Mouse (Mus musculus): ENCODE data around the gene Chac1. TPM values are rescaled to one million over a fixed set of nuclear protein-coding genes. Genes with fewer than 3 reads are reported as not detected.

The Chac1 gene
- polyA plus RNA-seq, 1 experiment from 2014 or later, result 1.8 TPM

GRCm38 (mm10) chr2:119344537-119345138, 6.4 kb upstream of the Chac1 start:
- no peak overlapping the region for H3K4me3 ChIP-seq (ENCODE audit: low read depth, low read length)
- H3K27me3 ChIP-seq (replicated peaks; ENCODE audit: insufficient read depth, low read length), result no peaks in the 10 kb centered on the region
- H3K27ac ChIP-seq (ENCODE audit: low read length), result no peak overlapping the region
- WGBS, result 25% methylated on average over 6 of the region's 6 CpGs
- no peaks in the 10 kb centered on the region for H3K4me1 ChIP-seq (ENCODE audit: insufficient read depth, low read depth, low read length)
- no peaks in the 10 kb centered on the region for H3K36me3 ChIP-seq (ENCODE audit: insufficient read depth, low read length)
- TF ChIP-seq CTCF (IDR thresholded peaks at IDR 0.05), result no peak
- no peak for TF ChIP-seq EP300 (IDR thresholded peaks at IDR 0.05)
- no peaks in the 10 kb centered on the region for H3K9me3 ChIP-seq (ENCODE audit: low read length)
- DNase-seq (ENCODE audit: low spot score), result no peak
- H3K4me2 ChIP-seq (replicated peaks; ENCODE audit: low read depth, low read length), result no peak overlapping the region
- no peak for ATAC-seq
- H3K9ac ChIP-seq (replicated peaks; ENCODE audit: low read depth), result no peak overlapping the region

GRCm38 (mm10) chr2:119353707-119354106, 2.7 kb downstream of the Chac1 start:
- TF ChIP-seq CTCF (IDR thresholded peaks at IDR 0.05) (no peak), EP300 (IDR thresholded peaks at IDR 0.05) (no peak)
- DNase-seq (ENCODE audit: low spot score) (no peak), ATAC-seq (no peak)
- Histone ChIP-seq H3K9ac (replicated peaks; ENCODE audit: low read depth) (no peak overlapping the region), H3K4me1 (ENCODE audit: insufficient read depth, low read depth, low read length) (no peaks in the 10 kb centered on the region), H3K4me3 (ENCODE audit: low read depth, low read length) (no peak overlapping the region), H3K4me2 (replicated peaks; ENCODE audit: low read depth, low read length) (no peak overlapping the region), H3K27me3 (replicated peaks; ENCODE audit: insufficient read depth, low read length) (no peaks in the 10 kb centered on the region), H3K9me3 (ENCODE audit: low read length) (no peaks in the 10 kb centered on the region), H3K27ac (ENCODE audit: low read length) (no peak overlapping the region), H3K36me3 (ENCODE audit: insufficient read depth, low read length) (no peaks in the 10 kb centered on the region)
- WGBS, result 82% methylated on average over 8 of the region's 8 CpGs

- no peak for ATAC-seq
- no peaks in the 10 kb centered on the region for H3K27me3 ChIP-seq (replicated peaks; ENCODE audit: insufficient read depth, low read length)
- no peak for DNase-seq (ENCODE audit: low spot score)
- no peak overlapping the region for H3K27ac ChIP-seq (ENCODE audit: low read length)
- WGBS, result 80% methylated on average over 3 of the region's 3 CpGs
- no peaks in the 10 kb centered on the region for H3K4me1 ChIP-seq (ENCODE audit: insufficient read depth, low read depth, low read length)
- H3K36me3 ChIP-seq (ENCODE audit: insufficient read depth, low read length), result no peaks in the 10 kb centered on the region
- H3K4me2 ChIP-seq (replicated peaks; ENCODE audit: low read depth, low read length), result no peak overlapping the region
- no peak overlapping the region for H3K4me3 ChIP-seq (ENCODE audit: low read depth, low read length)
- H3K9me3 ChIP-seq (ENCODE audit: low read length), result no peaks in the 10 kb centered on the region
- TF ChIP-seq EP300 (IDR thresholded peaks at IDR 0.05), result no peak
- TF ChIP-seq CTCF (IDR thresholded peaks at IDR 0.05), result no peak
- no peak overlapping the region for H3K9ac ChIP-seq (replicated peaks; ENCODE audit: low read depth)
These were observed 4.1 kb downstream of the Chac1 start for GRCm38 (mm10) chr2:119355089-119355488.

GRCm38 (mm10) chr2:119355651-119356050, 4.6 kb downstream of the Chac1 start:
- H3K36me3 ChIP-seq (ENCODE audit: insufficient read depth, low read length), result no peaks in the 10 kb centered on the region
- TF ChIP-seq EP300 (IDR thresholded peaks at IDR 0.05) (no peak), CTCF (IDR thresholded peaks at IDR 0.05) (no peak)
- 37% methylated on average over 7 of the region's 7 CpGs for WGBS
- H3K4me1 ChIP-seq (ENCODE audit: insufficient read depth, low read depth, low read length), result no peaks in the 10 kb centered on the region
- ATAC-seq, result no peak
- DNase-seq (ENCODE audit: low spot score), result no peak
- no peak overlapping the region for H3K27ac ChIP-seq (ENCODE audit: low read length)
- no peak overlapping the region for H3K4me3 ChIP-seq (ENCODE audit: low read depth, low read length)
- no peak overlapping the region for H3K4me2 ChIP-seq (replicated peaks; ENCODE audit: low read depth, low read length)
- H3K9ac ChIP-seq (replicated peaks; ENCODE audit: low read depth), result no peak overlapping the region
- H3K27me3 ChIP-seq (replicated peaks; ENCODE audit: insufficient read depth, low read length), result no peaks in the 10 kb centered on the region
- no peaks in the 10 kb centered on the region for H3K9me3 ChIP-seq (ENCODE audit: low read length)

GRCm38 (mm10) chr2:119356310-119356709, 5.3 kb downstream of the Chac1 start:
- H3K4me3 ChIP-seq (ENCODE audit: low read depth, low read length), result no peak overlapping the region
- DNase-seq (ENCODE audit: low spot score), result no peak
- no peak overlapping the region for H3K4me2 ChIP-seq (replicated peaks; ENCODE audit: low read depth, low read length)
- no peaks in the 10 kb centered on the region for H3K36me3 ChIP-seq (ENCODE audit: insufficient read depth, low read length)
- no peak for ATAC-seq
- no peaks in the 10 kb centered on the region for H3K9me3 ChIP-seq (ENCODE audit: low read length)
- H3K4me1 ChIP-seq (ENCODE audit: insufficient read depth, low read depth, low read length), result no peaks in the 10 kb centered on the region
- no peak overlapping the region for H3K27ac ChIP-seq (ENCODE audit: low read length)
- TF ChIP-seq EP300 (IDR thresholded peaks at IDR 0.05) (no peak), CTCF (IDR thresholded peaks at IDR 0.05) (no peak)
- no peaks in the 10 kb centered on the region for H3K27me3 ChIP-seq (replicated peaks; ENCODE audit: insufficient read depth, low read length)
- H3K9ac ChIP-seq (replicated peaks; ENCODE audit: low read depth), result no peak overlapping the region

- TF ChIP-seq EP300 (IDR thresholded peaks at IDR 0.05), result no peak
- no peak for TF ChIP-seq CTCF (IDR thresholded peaks at IDR 0.05)
- no peak overlapping the region for H3K9ac ChIP-seq (replicated peaks; ENCODE audit: low read depth)
- H3K27ac ChIP-seq (ENCODE audit: low read length), result no peak overlapping the region
- no peak overlapping the region for H3K4me3 ChIP-seq (ENCODE audit: low read depth, low read length)
- H3K9me3 ChIP-seq (ENCODE audit: low read length), result no peaks in the 10 kb centered on the region
- H3K27me3 ChIP-seq (replicated peaks; ENCODE audit: insufficient read depth, low read length), result no peaks in the 10 kb centered on the region
- H3K4me2 ChIP-seq (replicated peaks; ENCODE audit: low read depth, low read length), result no peak overlapping the region
- H3K4me1 ChIP-seq (ENCODE audit: insufficient read depth, low read depth, low read length), result no peaks in the 10 kb centered on the region
- ATAC-seq, result no peak; the same call in 1 of the 2 replicates
- H3K36me3 ChIP-seq (ENCODE audit: insufficient read depth, low read length), result no peaks in the 10 kb centered on the region
- 79% methylated on average over 5 of the region's 5 CpGs for WGBS
- no peak for DNase-seq (ENCODE audit: low spot score)
These were observed 5.8 kb downstream of the Chac1 start for GRCm38 (mm10) chr2:119356805-119357204.

- WGBS, result 73% methylated on average over 6 of the region's 6 CpGs
- Histone ChIP-seq H3K9ac (replicated peaks; ENCODE audit: low read depth) (no peak overlapping the region), H3K4me3 (ENCODE audit: low read depth, low read length) (no peak overlapping the region), H3K27me3 (replicated peaks; ENCODE audit: insufficient read depth, low read length) (no peaks in the 10 kb centered on the region), H3K9me3 (ENCODE audit: low read length) (no peaks in the 10 kb centered on the region), H3K4me2 (replicated peaks; ENCODE audit: low read depth, low read length) (no peak overlapping the region), H3K4me1 (ENCODE audit: insufficient read depth, low read depth, low read length) (no peaks in the 10 kb centered on the region), H3K27ac (ENCODE audit: low read length) (no peak overlapping the region), H3K36me3 (ENCODE audit: insufficient read depth, low read length) (no peaks in the 10 kb centered on the region)
- no peak for DNase-seq (ENCODE audit: low spot score)
- ATAC-seq, result no peak; the same call in 1 of the 2 replicates
- TF ChIP-seq EP300 (IDR thresholded peaks at IDR 0.05), result no peak
- no peak for TF ChIP-seq CTCF (IDR thresholded peaks at IDR 0.05)
These were observed 7.2 kb downstream of the Chac1 start for GRCm38 (mm10) chr2:119358249-119358648.
